Mouse (Mus musculus): Measurements from ENCODE around the gene Ppp2r5d. TPM values are rescaled to one million over a fixed set of nuclear protein-coding genes. Genes with fewer than 3 reads are reported as not detected.

Gene Ppp2r5d
- polyA plus RNA-seq, 1 experiment: 7.4 TPM

- Histone ChIP-seq H3K4me1 (ENCODE audit: control insufficient read depth) (peaks cover 50% of the 10 kb centered on the region), H3K9me3 (ENCODE audit: control insufficient read depth, low read length) (no peaks in the 10 kb centered on the region), H3K4me3 (replicated peaks) (peak overlapping the region; percentile 94), H3K36me3 (ENCODE audit: control insufficient read depth) (peaks cover 66% of the 10 kb centered on the region), H3K27me3 (ENCODE audit: control insufficient read depth) (no peaks in the 10 kb centered on the region)
- TF ChIP-seq TAL1 (IDR thresholded peaks at IDR 0.05; ENCODE audit: low read length) (no peak), GATA1 (IDR thresholded peaks at IDR 0.05; ENCODE audit: low read length) (peak; percentile 45; the same call in 1 of the 2 replicates)
Measured at GRCm38 (mm10) chr17:46679843-46680759, 24.8 kb downstream of the Ppp2r5d start.

GRCm38 (mm10) chr17:46678911-46679310 is 26.0 kb downstream of the Ppp2r5d start:
- no peak for TF ChIP-seq TAL1 (IDR thresholded peaks at IDR 0.05; ENCODE audit: low read length)
- no peak for TF ChIP-seq GATA1 (IDR thresholded peaks at IDR 0.05; ENCODE audit: low read length)
- no peaks in the 10 kb centered on the region for H3K9me3 ChIP-seq (ENCODE audit: control insufficient read depth, low read length)
- H3K4me1 ChIP-seq (ENCODE audit: control insufficient read depth): peaks cover 62% of the 10 kb centered on the region
- no peaks in the 10 kb centered on the region for H3K27me3 ChIP-seq (ENCODE audit: control insufficient read depth)
- peaks cover 61% of the 10 kb centered on the region for H3K36me3 ChIP-seq (ENCODE audit: control insufficient read depth)
- H3K4me3 ChIP-seq (replicated peaks): peak overlapping the region; percentile 94

GRCm38 (mm10) chr17:46678416-46678815 is 26.5 kb downstream of the Ppp2r5d start, which contains the start of gene Mea1:
Gene Mea1, plus strand, starts transcription at chr17:46678793.
- peaks cover 56% of the 10 kb centered on the region for H3K36me3 ChIP-seq (ENCODE audit: control insufficient read depth)
- H3K4me3 ChIP-seq (replicated peaks): peak within 1 kb of the TSS; percentile 94
- peaks cover 67% of the 10 kb centered on the region for H3K4me1 ChIP-seq (ENCODE audit: control insufficient read depth)
- TF ChIP-seq TAL1 (IDR thresholded peaks at IDR 0.05; ENCODE audit: low read length) (no peak), GATA1 (IDR thresholded peaks at IDR 0.05; ENCODE audit: low read length) (no peak)
- no peaks in the 10 kb centered on the region for H3K9me3 ChIP-seq (ENCODE audit: control insufficient read depth, low read length)
- no peaks in the 10 kb centered on the region for H3K27me3 ChIP-seq (ENCODE audit: control insufficient read depth)

- H3K27me3 ChIP-seq (ENCODE audit: control insufficient read depth): no peaks in the 10 kb centered on the region
- H3K4me3 ChIP-seq (replicated peaks): peak overlapping the region; percentile 94
- H3K4me1 ChIP-seq (ENCODE audit: control insufficient read depth): peaks cover 64% of the 10 kb centered on the region
- H3K36me3 ChIP-seq (ENCODE audit: control insufficient read depth): peaks cover 68% of the 10 kb centered on the region
- no peaks in the 10 kb centered on the region for H3K9me3 ChIP-seq (ENCODE audit: control insufficient read depth, low read length)
- TF ChIP-seq GATA1 (IDR thresholded peaks at IDR 0.05; ENCODE audit: low read length): no peak
- TF ChIP-seq TAL1 (IDR thresholded peaks at IDR 0.05; ENCODE audit: low read length): no peak
Measured at GRCm38 (mm10) chr17:46674530-46675283, 30.2 kb downstream of the Ppp2r5d start.

- no peaks in the 10 kb centered on the region for H3K9me3 ChIP-seq (ENCODE audit: control insufficient read depth, low read length)
- peaks cover 57% of the 10 kb centered on the region for H3K4me1 ChIP-seq (ENCODE audit: control insufficient read depth)
- H3K4me3 ChIP-seq (replicated peaks): peak within 1 kb of the TSS; percentile 94
- no peak for TF ChIP-seq TAL1 (IDR thresholded peaks at IDR 0.05; ENCODE audit: low read length)
- TF ChIP-seq GATA1 (IDR thresholded peaks at IDR 0.05; ENCODE audit: low read length): no peak
- no peaks in the 10 kb centered on the region for H3K27me3 ChIP-seq (ENCODE audit: control insufficient read depth)
- H3K36me3 ChIP-seq (ENCODE audit: control insufficient read depth): peaks cover 73% of the 10 kb centered on the region
Measured at GRCm38 (mm10) chr17:46673850-46674529, 30.9 kb downstream of the Ppp2r5d start, which contains the start of gene Rrp36. Gene Rrp36, minus strand, starts transcription at chr17:46674352.

- Histone ChIP-seq H3K27me3 (ENCODE audit: control insufficient read depth) (no peaks in the 10 kb centered on the region), H3K4me3 (replicated peaks) (no peak overlapping the region), H3K4me1 (ENCODE audit: control insufficient read depth) (peaks cover 36% of the 10 kb centered on the region), H3K36me3 (ENCODE audit: control insufficient read depth) (peaks cover 66% of the 10 kb centered on the region), H3K9me3 (ENCODE audit: control insufficient read depth, low read length) (no peaks in the 10 kb centered on the region)
- no peak for TF ChIP-seq GATA1 (IDR thresholded peaks at IDR 0.05; ENCODE audit: low read length)
Measured at GRCm38 (mm10) chr17:46669911-46670310, 35.0 kb downstream of the Ppp2r5d start.

GRCm38 (mm10) chr17:46667712-46668111 is 37.2 kb downstream of the Ppp2r5d start:
- Histone ChIP-seq H3K27me3 (ENCODE audit: control insufficient read depth) (no peaks in the 10 kb centered on the region), H3K9me3 (ENCODE audit: control insufficient read depth, low read length) (no peaks in the 10 kb centered on the region), H3K36me3 (ENCODE audit: control insufficient read depth) (peaks cover 80% of the 10 kb centered on the region), H3K4me1 (ENCODE audit: control insufficient read depth) (peaks cover 14% of the 10 kb centered on the region), H3K4me3 (replicated peaks) (no peak overlapping the region)
- TF ChIP-seq TAL1 (IDR thresholded peaks at IDR 0.05; ENCODE audit: low read length) (no peak), GATA1 (IDR thresholded peaks at IDR 0.05; ENCODE audit: low read length) (no peak)

GRCm38 (mm10) chr17:46662730-46663129 is 42.2 kb downstream of the Ppp2r5d start:
- no peaks in the 10 kb centered on the region for H3K9me3 ChIP-seq (ENCODE audit: control insufficient read depth, low read length)
- no peak overlapping the region for H3K4me3 ChIP-seq (replicated peaks)
- no peaks in the 10 kb centered on the region for H3K27me3 ChIP-seq (ENCODE audit: control insufficient read depth)
- H3K36me3 ChIP-seq (ENCODE audit: control insufficient read depth): peaks cover 86% of the 10 kb centered on the region
- TF ChIP-seq TAL1 (IDR thresholded peaks at IDR 0.05; ENCODE audit: low read length) (no peak), GATA1 (IDR thresholded peaks at IDR 0.05; ENCODE audit: low read length) (no peak)
- H3K4me1 ChIP-seq (ENCODE audit: control insufficient read depth): no peaks in the 10 kb centered on the region

All from erythroblast, embryonic 14.5 days (primary cell).